In genomic region chr2:29689495-29689894, GRCm38 (mm10) we compare ENCODE assay signal across 21 mouse cellular contexts.
A peak's percentile ranks its signal among the peaks of the same experiment; 100 is the strongest.
DNase-seq lines count a peak whose midpoint lies in the region; ATAC-seq and TF ChIP-seq lines count a peak whose summit lies in the region.
"Had no signal": no experiment of that assay in that cellular context is flagged by ENCODE, and none has a peak within 500 bp of the region (broad histone marks: within the 10 kb centered on the region; RNA-seq: fewer than 3 reads in every experiment).

No protein-coding gene starts in this region.

- TF ChIP-seq EP300 in liver, embryonic 14.5 days (IDR thresholded peaks at IDR 0.05; ENCODE audit: low read depth): no peak
- no peak for TF ChIP-seq EP300 in liver, postnatal 0 days (IDR thresholded peaks at IDR 0.05; ENCODE audit: low read depth)

- H3K36me3 ChIP-seq in heart, embryonic 11.5 days (ENCODE audit: control insufficient read depth, insufficient read depth, low read length): peaks cover 7% of the 10 kb centered on the region; the same call in 1 of the 2 replicates
- peaks cover 8% of the 10 kb centered on the region for H3K36me3 ChIP-seq in liver, embryonic 14.5 days (replicated peaks; ENCODE audit: control insufficient read depth, insufficient read depth, low read depth)
- H3K36me3 ChIP-seq in liver, postnatal 0 days (replicated peaks; ENCODE audit: insufficient read depth, low read length): peaks cover 56% of the 10 kb centered on the region

- peaks cover 7% of the 10 kb centered on the region; the same call in 1 of the 2 replicates for H3K4me1 ChIP-seq in heart, embryonic 11.5 days (ENCODE audit: control insufficient read depth, insufficient read depth, low read length)
- H3K4me1 ChIP-seq in liver, embryonic 14.5 days (replicated peaks; ENCODE audit: control insufficient read depth in 2 of 2, insufficient read depth in 2 of 2, low read length in 1 of 2): peaks cover 6 to 13% of the 10 kb centered on the region in 2 experiments
- H3K4me1 ChIP-seq in liver, postnatal 0 days (ENCODE audit: insufficient read depth): no peaks in the 10 kb centered on the region
- H3K4me1 ChIP-seq: embryonic facial prominence, embryonic 13.5 days; forebrain, embryonic 12.5 days; hindbrain, embryonic 12.5 days had no signal

- no peaks in the 10 kb centered on the region for H3K27me3 ChIP-seq in heart, embryonic 11.5 days (ENCODE audit: control insufficient read depth, insufficient read depth, low read length)
- H3K27me3 ChIP-seq in liver, embryonic 14.5 days (ENCODE audit: control insufficient read depth, insufficient read depth, low read length): no peaks in the 10 kb centered on the region
- H3K27me3 ChIP-seq in liver, postnatal 0 days (ENCODE audit: insufficient read depth, low read length): no peaks in the 10 kb centered on the region
- H3K27me3 ChIP-seq: embryonic facial prominence, embryonic 13.5 days; forebrain, embryonic 12.5 days; heart, embryonic 13.5 days; hindbrain, embryonic 12.5 days had no signal

- intact Hi-C loops in heart, postnatal 10 days (cut with DNase I): no loop called here

- H3K9me3 ChIP-seq in heart, embryonic 11.5 days (replicated peaks; ENCODE audit: control insufficient read depth, low read length): no peaks in the 10 kb centered on the region
- no peaks in the 10 kb centered on the region for H3K9me3 ChIP-seq in liver, embryonic 14.5 days (ENCODE audit: control insufficient read depth, low read length)
- H3K9me3 ChIP-seq in liver, postnatal 0 days (ENCODE audit: low read length): no peaks in the 10 kb centered on the region
- H3K9me3 ChIP-seq: embryonic facial prominence, embryonic 13.5 days; forebrain, embryonic 12.5 days; heart, embryonic 13.5 days; hindbrain, embryonic 12.5 days had no signal

- no peak for TF ChIP-seq CTCF in liver, embryonic 14.5 days (IDR thresholded peaks at IDR 0.05; ENCODE audit: low read depth)
- no peak for TF ChIP-seq CTCF in liver, postnatal 0 days (IDR thresholded peaks at IDR 0.05; ENCODE audit: low read depth)

- 35% methylated on average over 2 of the region's 2 CpGs for WGBS in heart, embryonic 11.5 days (ENCODE audit: insufficient replicate concordance)
- WGBS in liver, embryonic 14.5 days (ENCODE audit: insufficient replicate concordance): 18% methylated on average over 2 of the region's 2 CpGs
- 32% methylated on average over 2 of the region's 2 CpGs for WGBS in liver, postnatal 0 days (ENCODE audit: insufficient replicate concordance)

- no peak for ATAC-seq in heart, embryonic 11.5 days (replicated peaks; ENCODE audit: insufficient number of reproducible peaks, low FRiP score, low TSS enrichment)
- ATAC-seq in liver, embryonic 14.5 days (ENCODE audit: insufficient read depth): peak; percentile 45; the same call in 1 of the 2 replicates
- no peak for ATAC-seq in liver, postnatal 0 days
- ATAC-seq in inflammation-experienced regulatory T-cells, adult 6 months: peak; percentile 49
- ATAC-seq: forebrain, embryonic 16.5 days; hindbrain, embryonic 16.5 days had no signal

- no peak overlapping the region for H3K4me3 ChIP-seq in heart, embryonic 11.5 days (ENCODE audit: low read depth, low read length)
- no peak overlapping the region for H3K4me3 ChIP-seq in liver, embryonic 14.5 days (ENCODE audit: insufficient read depth in 1 of 2, low read depth in 2 of 2, low read length in 2 of 2)
- no peak overlapping the region for H3K4me3 ChIP-seq in liver, postnatal 0 days (ENCODE audit: low read depth, low read length)
- H3K4me3 ChIP-seq: embryonic facial prominence, embryonic 13.5 days; forebrain, embryonic 12.5 days; heart, adult 2 months; heart, embryonic 13.5 days; hindbrain, embryonic 12.5 days had no signal

- 0 out of 2 replicates have a peak overlapping the region, but pooled peaks have one; percentile 30 for H3K27ac ChIP-seq in heart, embryonic 11.5 days (ENCODE audit: low read depth, low read length)
- H3K27ac ChIP-seq in liver, embryonic 14.5 days: no peak overlapping the region
- H3K27ac ChIP-seq in liver, postnatal 0 days (ENCODE audit: low read depth): no peak overlapping the region
- H3K27ac ChIP-seq: embryonic facial prominence, embryonic 13.5 days; forebrain, embryonic 12.5 days; heart, adult 2 months; heart, embryonic 13.5 days; hindbrain, embryonic 12.5 days had no signal

- H3K4me2 ChIP-seq in heart, embryonic 11.5 days: no peak overlapping the region
- H3K4me2 ChIP-seq in liver, embryonic 14.5 days (ENCODE audit: low read depth): no peak overlapping the region
- H3K4me2 ChIP-seq in liver, postnatal 0 days (ENCODE audit: low read depth, low read length): no peak overlapping the region
- H3K4me2 ChIP-seq: embryonic facial prominence, embryonic 13.5 days; forebrain, embryonic 12.5 days; heart, embryonic 13.5 days; hindbrain, embryonic 12.5 days had no signal

- DNase-seq in heart, postnatal 10 days: no peak
- no peak for DNase-seq in liver, embryonic 14.5 days (ENCODE audit: low read depth in 3 of 3, low spot score in 3 of 3)
- no peak for DNase-seq in liver, postnatal 0 days
- DNase-seq in right cerebral cortex, postnatal 36 days (ENCODE audit: low spot score in 2 of 2): no peak
- DNase-seq in cerebellum, adult 18-20 months: no peak
- DNase-seq: adrenal gland, adult 2 months; adrenal gland, postnatal 25 days; B cell, adult 2 months; cerebellum, adult 8-10 months; cerebellum, postnatal 25 days; gastrocnemius, postnatal 10 days; heart, adult 2 months; heart, postnatal 4 days had no signal

- no peak overlapping the region for H3K9ac ChIP-seq in heart, embryonic 11.5 days (ENCODE audit: low read depth, low read length)
- H3K9ac ChIP-seq in liver, embryonic 14.5 days (replicated peaks): no peak overlapping the region
- H3K9ac ChIP-seq in liver, postnatal 0 days (replicated peaks): no peak overlapping the region
- H3K9ac ChIP-seq: embryonic facial prominence, embryonic 13.5 days; forebrain, embryonic 12.5 days; heart, embryonic 13.5 days; hindbrain, embryonic 12.5 days had no signal

Comparison
In these comparisons a context has a peak if more than half of its experiments do, and no peak if none do; other contexts are left out.
1. ATAC-seq: peak in liver, embryonic 14.5 days (single experiment) and inflammation-experienced regulatory T-cells, adult 6 months (single experiment); none in heart, embryonic 11.5 days (single experiment) and liver, postnatal 0 days (single experiment).